In genomic region chr10:17331607-17332008, GRCm38 (mm10) we compare ENCODE assay signal across 8 mouse cellular contexts.
DNase-seq lines count a peak whose midpoint lies in the region; ATAC-seq and TF ChIP-seq lines count a peak whose summit lies in the region.

No protein-coding gene starts in this region.

- 0% methylated on average over 7 of the region's 7 CpGs for WGBS in forebrain, embryonic 14.5 days
- WGBS in intestine, postnatal 0 days = 12% methylated on average over 7 of the region's 7 CpGs
- WGBS in midbrain, embryonic 11.5 days = 0% methylated on average over 7 of the region's 7 CpGs

- H3K4me1 ChIP-seq in brown adipose tissue, adult 24 weeks (ENCODE audit: control insufficient read depth, insufficient read depth, insufficient read length, low read length) = peaks cover 6% of the 10 kb centered on the region; the same call in 1 of the 2 replicates
- peaks cover 15% of the 10 kb centered on the region for H3K4me1 ChIP-seq in forebrain, embryonic 14.5 days (ENCODE audit: control insufficient read depth, insufficient read depth, low read length)
- H3K4me1 ChIP-seq in intestine, postnatal 0 days (replicated peaks; ENCODE audit: control insufficient read depth, insufficient read depth, low read length) = no peaks in the 10 kb centered on the region
- H3K4me1 ChIP-seq in midbrain, embryonic 11.5 days (ENCODE audit: control insufficient read depth, insufficient read depth, low read length) = peaks cover 32% of the 10 kb centered on the region

- peak overlapping the region; percentile 51 for H3K9ac ChIP-seq in forebrain, embryonic 14.5 days (ENCODE audit: low read length)
- H3K9ac ChIP-seq in intestine, postnatal 0 days (ENCODE audit: low read depth, low read length) = no peak overlapping the region
- peak overlapping the region; percentile 63 for H3K9ac ChIP-seq in midbrain, embryonic 11.5 days (ENCODE audit: low read length)

- ATAC-seq in forebrain, embryonic 14.5 days = peak; percentile 78
- no peak for ATAC-seq in intestine, postnatal 0 days
- peak; percentile 82 for ATAC-seq in midbrain, embryonic 11.5 days (ENCODE audit: low FRiP score)

- no peaks in the 10 kb centered on the region for H3K36me3 ChIP-seq in forebrain, embryonic 14.5 days (ENCODE audit: control insufficient read depth, insufficient read depth, low read length)
- no peaks in the 10 kb centered on the region for H3K36me3 ChIP-seq in intestine, postnatal 0 days (ENCODE audit: control insufficient read depth, insufficient read depth)
- no peaks in the 10 kb centered on the region for H3K36me3 ChIP-seq in midbrain, embryonic 11.5 days (ENCODE audit: control insufficient read depth, insufficient read depth, low read length)

- H3K4me2 ChIP-seq in forebrain, embryonic 14.5 days (ENCODE audit: low read length) = peak overlapping the region; percentile 50
- H3K4me2 ChIP-seq in intestine, postnatal 0 days (replicated peaks; ENCODE audit: low read depth) = peak overlapping the region; percentile 59
- H3K4me2 ChIP-seq in midbrain, embryonic 11.5 days = peak overlapping the region; percentile 50

- DNase-seq in heart, adult 18-20 months = peak; percentile 22 to 35
- no peak for DNase-seq in heart, adult 8-10 months (ENCODE audit: low spot score)
- DNase-seq in forebrain, embryonic 14.5 days (ENCODE audit: low spot score) = peak; percentile 76
- DNase-seq in midbrain, embryonic 11.5 days (ENCODE audit: low spot score, missing footprints) = peak; percentile 96
- no peak for DNase-seq in spleen, postnatal 14 days (ENCODE audit: low spot score in 2 of 2)
- no peak for DNase-seq in spleen, adult 18-20 months

- H3K4me3 ChIP-seq in brown adipose tissue, adult 24 weeks (ENCODE audit: insufficient read depth, low read depth, low read length) = peak overlapping the region; percentile 58
- H3K4me3 ChIP-seq in forebrain, embryonic 14.5 days (ENCODE audit: low read depth, low read length) = peak overlapping the region; percentile 21
- peak overlapping the region; percentile 21 for H3K4me3 ChIP-seq in intestine, postnatal 0 days (ENCODE audit: low read depth, low read length)
- H3K4me3 ChIP-seq in midbrain, embryonic 11.5 days (ENCODE audit: low read depth, low read length) = peak overlapping the region; percentile 26

- H3K9me3 ChIP-seq in forebrain, embryonic 14.5 days (replicated peaks; ENCODE audit: control insufficient read depth, low read length) = no peaks in the 10 kb centered on the region
- H3K9me3 ChIP-seq in intestine, postnatal 0 days (ENCODE audit: control insufficient read depth) = no peaks in the 10 kb centered on the region
- no peaks in the 10 kb centered on the region for H3K9me3 ChIP-seq in midbrain, embryonic 11.5 days (ENCODE audit: control insufficient read depth, low read length)

- no peak overlapping the region; the same call in 1 of the 2 replicates for H3K27ac ChIP-seq in brown adipose tissue, adult 24 weeks (replicated peaks; ENCODE audit: low read depth, low read length)
- peak overlapping the region; percentile 84 for H3K27ac ChIP-seq in forebrain, embryonic 14.5 days (ENCODE audit: low read depth, low read length)
- H3K27ac ChIP-seq in intestine, postnatal 0 days (ENCODE audit: low read depth, low read length) = no peak overlapping the region
- peak overlapping the region; percentile 91 for H3K27ac ChIP-seq in midbrain, embryonic 11.5 days (ENCODE audit: low read depth, low read length)

- no peak for TF ChIP-seq CTCF in intestine, postnatal 0 days (IDR thresholded peaks at IDR 0.05; ENCODE audit: low read depth)

- H3K27me3 ChIP-seq in forebrain, embryonic 14.5 days (replicated peaks; ENCODE audit: control insufficient read depth, insufficient read depth, low read length) = no peaks in the 10 kb centered on the region
- H3K27me3 ChIP-seq in intestine, postnatal 0 days (replicated peaks; ENCODE audit: control insufficient read depth, insufficient read depth, low read length) = no peaks in the 10 kb centered on the region
- H3K27me3 ChIP-seq in midbrain, embryonic 11.5 days (ENCODE audit: control insufficient read depth, insufficient read depth, low read length) = no peaks in the 10 kb centered on the region

Comparison
In these comparisons a context has a peak if more than half of its experiments do, and no peak if none do; other contexts are left out.
1. DNase-seq: peak in heart, adult 18-20 months (2 of 2), forebrain, embryonic 14.5 days (single experiment) and midbrain, embryonic 11.5 days (single experiment); none in heart, adult 8-10 months (single experiment), spleen, postnatal 14 days (0 of 2) and spleen, adult 18-20 months (0 of 2).
2. H3K27ac ChIP-seq: peak in forebrain, embryonic 14.5 days (single experiment) and midbrain, embryonic 11.5 days (single experiment); none in brown adipose tissue, adult 24 weeks (single experiment) and intestine, postnatal 0 days (single experiment).
3. Peak in every context shown above with its lines, with median percentiles within 50 percentile points of each other: H3K4me3 ChIP-seq and H3K4me2 ChIP-seq.